Mouse (Mus musculus): Measurements from ENCODE around the gene Il17rb. TPM values are rescaled to one million over a fixed set of nuclear protein-coding genes. Genes with fewer than 3 reads are reported as not detected.

Gene Il17rb
- polyA plus RNA-seq, 3 experiments from 2014 or later, result 1.1 to 3.8 (median 2.8) TPM

GRCm38 (mm10) chr14:29957393-29957792 lies 51.3 kb downstream of the Il17rb start:
- ATAC-seq, result no peak

DNA sequence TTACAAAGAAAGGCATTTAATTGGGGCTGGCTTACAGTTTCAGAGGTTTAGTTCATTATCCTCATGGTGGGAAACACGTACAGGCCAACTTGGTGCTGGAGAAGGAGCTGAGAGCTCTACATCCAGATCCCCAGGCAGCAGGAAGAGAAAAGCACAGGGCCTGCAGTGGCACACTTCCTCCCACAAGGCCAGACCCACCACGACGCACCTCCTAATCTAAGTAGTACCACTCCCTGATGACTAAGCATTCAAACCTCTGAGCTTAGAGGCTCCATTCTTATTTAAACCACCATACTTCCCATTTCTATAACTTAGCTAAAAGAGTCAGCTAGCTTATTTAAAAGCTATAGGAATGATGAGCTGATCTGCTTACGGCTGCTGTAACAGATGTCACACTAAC lies 57.9 kb downstream of the Il17rb start:
- no peak for ATAC-seq

GRCm38 (mm10) chr14:29946761-29947309 lies 61.9 kb downstream of the Il17rb start:
- peak; percentile 71 for ATAC-seq

Other genes with a start within 250 kb of the Il17rb start
- gene Selenok, start 40.6 kb downstream of the Il17rb start, polyA plus RNA-seq (2017; shearing (Covaris generic)), result 100 to 1,000 TPM; 338 to 426 (median 384) TPM
- 10 to 100 TPM; 34.1 to 48.0 (median 42.6) TPM for gene Actr8, start 30.6 kb downstream of the Il17rb start, polyA plus RNA-seq (2017; shearing (Covaris generic))
- gene Chdh, start 127 bp upstream of the Il17rb start, polyA plus RNA-seq (2017; shearing (Covaris generic)), result under 1 TPM; 0.23 to 0.63 (median 0.57) TPM

Measured in inflammation-experienced regulatory T-cells, adult 6 months (primary cell).